Mouse (Mus musculus) thymus, postnatal 4 days (tissue): Measurements from ENCODE around the gene Cox7b.
"Not testable (repeated sequence)": the region's sequence is repeated elsewhere in the genome, so short reads cannot be mapped to it uniquely, and the experiment has no call there.

Experiments
- DNase-seq: peaks from one replicate; pipeline ENCODE4 v3.0.0; 2021

Cox7b gene

DNA sequence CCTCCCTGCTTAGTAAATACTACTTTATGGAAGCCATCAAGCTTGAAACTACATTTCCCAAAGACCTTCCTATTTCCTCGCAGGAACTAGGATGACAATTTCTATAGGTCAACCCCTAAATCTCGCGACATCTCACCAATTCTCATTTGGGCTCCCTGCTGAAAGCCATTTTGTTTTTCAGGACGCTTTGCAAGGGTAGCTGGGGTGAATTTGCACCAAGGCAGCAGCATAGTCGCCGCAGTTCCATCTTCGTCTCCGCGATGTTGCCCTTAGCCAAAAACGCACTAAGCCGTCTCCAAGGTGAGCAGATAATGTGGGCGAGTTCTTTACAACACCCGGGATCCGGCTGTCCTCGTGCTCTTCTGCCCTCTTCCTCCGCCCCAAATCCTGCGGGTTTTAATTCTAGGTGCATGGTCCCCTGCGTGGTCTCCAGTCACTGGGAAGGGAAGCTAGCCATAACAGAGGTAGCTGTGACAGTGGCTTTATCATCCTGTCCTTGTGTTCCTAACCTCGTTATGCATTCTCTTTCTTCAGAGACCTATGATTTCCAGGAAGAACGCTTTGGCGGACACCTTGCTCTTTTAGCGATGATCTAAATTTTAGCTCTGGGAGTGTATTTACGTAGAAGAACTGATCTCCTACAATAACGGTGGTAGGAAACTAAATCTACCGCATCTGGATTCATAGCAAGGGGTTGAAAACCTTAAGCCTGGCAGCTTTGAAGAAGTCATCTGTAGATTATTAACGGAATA, at the start of gene Cox7b:
Gene Cox7b, plus strand, starts transcription at position 130 of the 752 bp plus-strand sequence.
- DNase-seq = peak; percentile 76

GRCm38 (mm10) chrX:106001605-106002004, 13.9 kb upstream of the Cox7b start:
- no peak for DNase-seq

- no peak for DNase-seq
Observed at GRCm38 (mm10) chrX:106010762-106011161, 4.7 kb upstream of the Cox7b start.

GRCm38 (mm10) chrX:106011465-106012159, 3.9 kb upstream of the Cox7b start, which contains the start of gene Magt1:
Gene Magt1 (minus strand): TSS chrX:106011906.
- peak; percentile 80 for DNase-seq

DNA sequence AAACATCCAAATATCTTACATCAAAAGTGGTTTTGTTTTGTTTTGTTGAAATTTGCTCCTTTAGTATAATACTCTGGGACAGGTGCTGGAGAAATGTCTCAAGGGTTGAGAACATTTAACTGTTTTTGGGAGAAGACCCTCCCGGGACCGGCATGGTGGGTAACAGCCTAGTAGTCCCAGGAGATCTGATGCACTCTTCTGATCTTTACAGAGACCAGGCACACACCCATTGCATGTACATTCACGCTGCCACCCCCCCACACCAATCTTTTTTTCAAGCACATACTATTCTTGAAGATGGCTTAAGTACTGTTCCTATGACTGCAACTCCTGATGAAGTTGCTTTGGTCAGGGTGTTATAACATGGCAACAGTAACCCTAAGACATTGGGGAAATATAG, 2.9 kb upstream of the Cox7b start:
- peak; percentile 13 for DNase-seq

- peak; percentile 67 for DNase-seq
Observed at GRCm38 (mm10) chrX:106013217-106013616, 2.3 kb upstream of the Cox7b start.

DNA sequence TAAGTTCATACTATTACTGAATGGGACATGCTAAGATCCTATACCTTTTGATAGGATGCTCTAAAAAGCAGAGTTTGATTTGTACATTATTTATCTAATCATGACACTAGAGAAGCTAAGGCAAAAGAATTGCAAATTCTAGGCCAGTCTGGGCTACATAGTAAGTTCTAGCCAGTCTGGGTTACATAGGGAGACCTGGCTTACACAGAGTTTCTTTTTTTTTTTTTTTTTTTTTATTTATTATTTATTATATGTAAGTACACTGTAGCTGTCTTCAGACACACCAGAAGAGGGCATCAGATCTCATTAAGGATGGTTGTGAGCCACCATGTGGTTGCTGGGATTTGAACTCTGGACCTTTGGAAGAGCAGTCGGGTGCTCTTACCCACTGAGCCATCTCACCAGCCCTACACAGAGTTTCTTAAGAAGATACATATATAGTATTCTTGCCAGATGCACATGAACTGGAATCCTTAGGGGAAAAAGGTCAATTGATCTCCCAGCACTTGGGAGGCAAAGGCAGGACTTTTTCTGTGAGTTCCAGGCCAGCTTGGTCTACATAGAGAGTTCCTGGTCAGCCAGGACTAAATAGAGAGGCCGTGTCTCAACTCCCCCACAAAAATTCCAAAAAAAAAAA, 641 bp upstream of the Cox7b start:
- not testable (repeated sequence) for DNase-seq

- no peak for DNase-seq
Observed at GRCm38 (mm10) chrX:106017102-106017501, 1.6 kb downstream of the Cox7b start.

GRCm38 (mm10) chrX:106017516-106017915, 2.0 kb downstream of the Cox7b start:
- DNase-seq = no peak

- peak; percentile 95 for DNase-seq
Observed at GRCm38 (mm10) chrX:106026418-106027342, 11.2 kb downstream of the Cox7b start, which contains the start of gene Atp7a. Gene Atp7a (plus strand): TSS chrX:106027276.

GRCm38 (mm10) chrX:106027343-106027674, 11.8 kb downstream of the Cox7b start:
- DNase-seq = no peak

GRCm38 (mm10) chrX:106030176-106030575, 14.7 kb downstream of the Cox7b start:
- DNase-seq = no peak

GRCm38 (mm10) chrX:106031124-106031523, 15.6 kb downstream of the Cox7b start:
- no peak for DNase-seq

DNA sequence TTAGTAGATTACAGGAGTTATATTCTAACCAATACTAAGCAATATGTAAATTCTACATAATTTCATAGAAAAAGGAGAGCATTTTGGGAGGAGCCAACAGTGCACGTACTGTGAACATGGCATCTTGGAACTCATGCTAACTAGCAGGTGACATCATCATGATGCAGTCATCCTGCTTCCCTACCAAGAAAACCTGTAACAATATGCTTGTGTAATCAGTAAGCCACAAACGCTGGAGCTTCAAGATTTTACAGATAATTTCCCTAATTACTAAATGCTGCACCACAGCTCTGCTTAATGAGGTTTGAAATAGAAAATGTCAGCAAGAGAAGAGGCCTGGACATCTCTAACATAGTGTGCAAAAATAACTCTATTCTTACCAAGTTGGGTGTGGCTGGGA, 20.2 kb downstream of the Cox7b start:
- no peak for DNase-seq

DNA sequence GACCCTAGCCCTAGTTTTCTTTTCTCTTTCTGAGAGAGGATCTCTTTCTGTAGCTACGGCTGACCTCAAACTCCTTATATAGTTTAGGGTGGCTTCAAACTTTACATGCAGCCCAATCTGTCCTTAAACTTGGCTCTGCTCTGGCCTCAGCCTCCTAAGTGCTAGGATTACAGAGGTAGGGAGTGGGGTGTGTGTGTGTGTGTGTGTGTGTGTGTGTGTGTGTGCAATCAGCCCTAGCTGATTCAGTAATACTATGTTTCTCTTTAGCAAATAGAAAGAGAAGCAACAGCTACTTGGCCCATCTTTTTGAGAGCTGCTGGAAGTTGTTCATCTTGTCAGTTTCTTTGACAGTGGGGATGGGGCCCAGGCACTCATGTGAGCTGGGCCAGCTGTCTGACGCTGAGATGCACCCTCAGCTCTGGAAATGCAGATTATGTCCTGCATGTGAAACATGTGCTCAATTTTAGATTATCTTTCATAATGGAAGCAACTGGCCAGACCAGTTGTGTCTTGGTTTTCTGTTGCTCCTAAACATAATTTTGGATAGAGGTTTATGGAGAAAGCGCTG, 21.8 kb downstream of the Cox7b start:
- no peak for DNase-seq

GRCm38 (mm10) chrX:106043863-106044617, 28.5 kb downstream of the Cox7b start:
- no peak for DNase-seq

- no peak for DNase-seq
Observed at GRCm38 (mm10) chrX:106045455-106045854, 30.0 kb downstream of the Cox7b start.

DNA sequence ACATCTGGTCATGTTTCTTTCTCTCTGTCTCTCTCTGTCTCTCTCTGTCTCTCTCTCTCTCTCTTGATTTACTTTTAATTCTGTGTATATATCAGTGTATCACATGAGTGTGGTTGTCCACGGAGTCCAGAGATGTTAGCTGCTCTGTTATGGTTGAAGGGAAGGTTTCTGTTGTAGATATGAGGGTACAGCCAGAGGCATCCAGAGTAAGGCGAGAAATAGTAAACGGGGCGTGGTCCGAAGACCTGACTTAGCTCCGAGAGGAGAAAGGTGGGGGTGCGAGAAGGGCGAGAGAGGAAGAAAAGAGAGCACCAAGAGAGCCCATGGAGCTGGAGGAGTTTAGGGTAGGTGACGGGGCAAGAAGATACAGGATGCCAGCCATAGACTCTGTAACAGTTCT, 30.4 kb downstream of the Cox7b start:
- no peak for DNase-seq

DNA sequence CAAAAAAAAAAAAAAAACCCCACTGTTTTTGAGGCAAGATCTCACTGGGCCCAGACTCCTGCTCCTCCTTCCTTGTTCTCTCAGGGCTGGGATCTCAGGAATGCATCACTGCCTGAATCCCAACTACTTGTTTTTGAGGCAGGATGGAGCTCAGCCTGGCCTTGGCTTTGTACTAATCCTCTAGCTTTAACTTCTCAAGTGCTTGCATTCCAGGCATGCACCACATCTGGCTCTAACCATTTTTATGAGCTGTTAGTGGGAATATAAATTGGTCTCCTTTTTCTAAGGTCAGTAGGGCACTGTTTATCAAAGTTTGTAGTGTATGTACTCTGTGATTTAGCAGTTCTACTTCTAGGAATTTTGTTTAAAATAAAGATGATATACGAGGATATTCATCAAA, 32.7 kb downstream of the Cox7b start:
- no peak for DNase-seq
